Mouse (Mus musculus) cerebellum, adult 2 months (tissue): Measurements from ENCODE around the gene Camsap3.

Source experiments
- CTCF ChIP-seq: fragments of 200-500 bp; IDR thresholded peaks from 2 replicates; pipeline ENCODE4 v1.5.1; 2011; ENCODE audit warnings: low read depth, mild to moderate bottlenecking, control low read depth, low read length, moderate library complexity, borderline replicate concordance; ENCODE audit not compliant: insufficient read depth
- POLR2A ChIP-seq: fragments of 200-500 bp; IDR thresholded peaks from 2 replicates; pipeline ENCODE4 v1.6.1; 2011; ENCODE audit warnings: low read length, control low read depth, borderline replicate concordance; ENCODE audit not compliant: insufficient read depth

- TF ChIP-seq POLR2A = no peak
- no peak for TF ChIP-seq CTCF
Observed at GRCm38 (mm10) chr8:3631478-3631875, 44.4 kb downstream of the Camsap3 start.
